Mouse (Mus musculus) embryonic facial prominence, embryonic 10.5 days (tissue): ENCODE measurements around the gene Cmpk1. TPM values are rescaled to one million over a fixed set of nuclear protein-coding genes. Genes with fewer than 3 reads are reported as not detected.

Experiments used
- DNase-seq: peaks from one replicate; pipeline ENCODE4 v3.0.0-alpha.2; 2017; ENCODE audit warnings: low spot score
- H3K27ac ChIP-seq: fragments of 300-500 bp; sonication (generic); replicated peaks from 2 replicates; pipeline ENCODE4 v1.5.1; 2016; ENCODE audit warnings: mild to moderate bottlenecking
- H3K27me3 ChIP-seq: fragments of 300-500 bp; sonication (generic); replicated peaks from 2 replicates; pipeline ENCODE4 v1.6.1; 2016; ENCODE audit warnings: low read depth, mild to moderate bottlenecking; ENCODE audit not compliant: poor library complexity, severe bottlenecking
- H3K36me3 ChIP-seq: fragments of 300-500 bp; sonication (generic); replicated peaks from 2 replicates; pipeline ENCODE4 v1.6.1; 2016; ENCODE audit warnings: mild to moderate bottlenecking, moderate library complexity
- H3K4me1 ChIP-seq: fragments of 300-500 bp; sonication (generic); 2 replicates; pipeline ENCODE4 v1.6.1; 2016
- H3K4me3 ChIP-seq: fragments of 300-500 bp; sonication (generic); 2 replicates; pipeline ENCODE4 v1.5.1; 2016; ENCODE audit warnings: mild to moderate bottlenecking, moderate library complexity
- H3K9me3 ChIP-seq: fragments of 300-500 bp; sonication (generic); 2 replicates; pipeline ENCODE4 v1.6.1; 2016; ENCODE audit warnings: mild to moderate bottlenecking
- WGBS: fragments of 180-500 bp; shearing (Covaris S2); methylation state at CpG from one replicate; pipeline ENCODE4 v1.1.7; 2016; 5-methylcytosine and 5-hydroxymethylcytosine counted together
- polyA plus RNA-seq: library from polyadenylated mRNA; unstranded; fragments of >200 nt; fragmentation: Nextera tagmentation; extraction: Ambion mirVana; gene quantifications from 2 replicates; pipeline ENCODE4 v1.2.1, GENCODE M21; 2016

The Cmpk1 gene
- 71.8 and 77.6 TPM in 2 replicates for polyA plus RNA-seq

- WGBS, result under 1% methylated on average over 93 of the region's 93 CpGs
- Histone ChIP-seq H3K9me3 (no peaks in the 10 kb centered on the region), H3K36me3 (no peaks in the 10 kb centered on the region; the same call in 1 of the 2 replicates), H3K4me3 (peak within 1 kb of the TSS; percentile 79), H3K27ac (peak within 1 kb of the TSS; percentile 95), H3K4me1 (peaks cover 23% of the 10 kb centered on the region), H3K27me3 (no peaks in the 10 kb centered on the region)
- DNase-seq, result peak; percentile 89
Observed at GRCm38 (mm10) chr4:114986591-114987432, at the start of gene Cmpk1. TSS of gene Cmpk1 (minus strand) at chr4:114987241.

GRCm38 (mm10) chr4:115035043-115035442, 48.0 kb upstream of the Cmpk1 start:
- Histone ChIP-seq H3K9me3 (no peaks in the 10 kb centered on the region), H3K27ac (no peak overlapping the region), H3K27me3 (no peaks in the 10 kb centered on the region), H3K4me3 (no peak overlapping the region), H3K36me3 (peaks cover 87% of the 10 kb centered on the region), H3K4me1 (no peaks in the 10 kb centered on the region)
- DNase-seq, result no peak
- WGBS, result 81% methylated on average over 6 of the region's 6 CpGs

GRCm38 (mm10) chr4:115019997-115020396, 33.0 kb upstream of the Cmpk1 start:
- Histone ChIP-seq H3K36me3 (peaks cover 95% of the 10 kb centered on the region), H3K27ac (no peak overlapping the region)

GRCm38 (mm10) chr4:115014276-115014675, 27.2 kb upstream of the Cmpk1 start:
- DNase-seq, result no peak
- H3K4me3 ChIP-seq, result no peak overlapping the region
- no peak overlapping the region for H3K27ac ChIP-seq
- H3K27me3 ChIP-seq, result no peaks in the 10 kb centered on the region
- H3K4me1 ChIP-seq, result no peaks in the 10 kb centered on the region
- H3K36me3 ChIP-seq, result peaks cover 99% of the 10 kb centered on the region
- no peaks in the 10 kb centered on the region for H3K9me3 ChIP-seq
- WGBS, result 87% methylated on average over 3 of the region's 3 CpGs

More at GRCm38 (mm10) chr4:115019997-115020396, 33.0 kb upstream of the Cmpk1 start:
- no peaks in the 10 kb centered on the region for H3K27me3 ChIP-seq
- H3K4me3 ChIP-seq, result no peak overlapping the region
- H3K9me3 ChIP-seq, result no peaks in the 10 kb centered on the region
- no peak for DNase-seq
- 92% methylated on average over 3 of the region's 3 CpGs for WGBS
- H3K4me1 ChIP-seq, result no peaks in the 10 kb centered on the region

GRCm38 (mm10) chr4:115000429-115000795, 13.4 kb upstream of the Cmpk1 start:
- Histone ChIP-seq H3K27me3 (no peaks in the 10 kb centered on the region), H3K27ac (peak overlapping the region; percentile 93), H3K4me1 (peaks cover 18% of the 10 kb centered on the region), H3K9me3 (no peaks in the 10 kb centered on the region), H3K36me3 (peaks cover 28% of the 10 kb centered on the region), H3K4me3 (peak overlapping the region; percentile 75)
- DNase-seq, result peak; percentile 36
- 1% methylated on average over 8 of the region's 8 CpGs for WGBS

- H3K27ac ChIP-seq, result peak within 1 kb of the TSS; percentile 93
- under 1% methylated on average over 52 of the region's 52 CpGs for WGBS
- peak within 1 kb of the TSS; percentile 75 for H3K4me3 ChIP-seq
- peaks cover 18% of the 10 kb centered on the region for H3K4me1 ChIP-seq
- H3K36me3 ChIP-seq, result peaks cover 23% of the 10 kb centered on the region
- no peaks in the 10 kb centered on the region for H3K9me3 ChIP-seq
- peaks cover 3% of the 10 kb centered on the region; the same call in 1 of the 2 replicates for H3K27me3 ChIP-seq
- peak; percentile 99 for DNase-seq
Observed at GRCm38 (mm10) chr4:114999773-115000428, 12.9 kb upstream of the Cmpk1 start, which contains the start of gene Stil. TSS of gene Stil (plus strand) at chr4:115000159.

GRCm38 (mm10) chr4:114999445-114999772, 12.4 kb upstream of the Cmpk1 start:
- Histone ChIP-seq H3K9me3 (no peaks in the 10 kb centered on the region), H3K27ac (peak overlapping the region; percentile 93), H3K36me3 (peaks cover 18% of the 10 kb centered on the region), H3K4me3 (peak overlapping the region; percentile 75), H3K27me3 (peaks cover 4% of the 10 kb centered on the region; the same call in 1 of the 2 replicates), H3K4me1 (peaks cover 18% of the 10 kb centered on the region)
- WGBS, result 9% methylated on average over 9 of the region's 9 CpGs
- DNase-seq, result no peak

- Histone ChIP-seq H3K36me3 (no peaks in the 10 kb centered on the region), H3K27me3 (peaks cover 7% of the 10 kb centered on the region; the same call in 1 of the 2 replicates), H3K27ac (no peak overlapping the region), H3K9me3 (no peaks in the 10 kb centered on the region), H3K4me3 (no peak overlapping the region), H3K4me1 (peaks cover 18% of the 10 kb centered on the region)
- peak; percentile 11 for DNase-seq
- WGBS, result 53% methylated on average over 3 of the region's 3 CpGs
Observed at GRCm38 (mm10) chr4:114997051-114997450, 10.0 kb upstream of the Cmpk1 start.

GRCm38 (mm10) chr4:114994218-114994617, 7.2 kb upstream of the Cmpk1 start:
- H3K9me3 ChIP-seq, result no peaks in the 10 kb centered on the region
- 0 out of 2 replicates have a peak, but pooled peaks cover 1% of the 10 kb centered on the region for H3K4me1 ChIP-seq
- 92% methylated on average over 3 of the region's 3 CpGs for WGBS
- DNase-seq, result no peak
- H3K27ac ChIP-seq, result no peak overlapping the region
- H3K36me3 ChIP-seq, result no peaks in the 10 kb centered on the region
- H3K4me3 ChIP-seq, result no peak overlapping the region
- H3K27me3 ChIP-seq, result peaks cover 7% of the 10 kb centered on the region; the same call in 1 of the 2 replicates

- no peaks in the 10 kb centered on the region; the same call in 1 of the 2 replicates for H3K36me3 ChIP-seq
Observed at GRCm38 (mm10) chr4:114986211-114986590, 840 bp downstream of the Cmpk1 start.

GRCm38 (mm10) chr4:114983020-114983419, 4.0 kb downstream of the Cmpk1 start:
- Histone ChIP-seq H3K4me3 (no peak overlapping the region), H3K27ac (no peak overlapping the region), H3K36me3 (no peaks in the 10 kb centered on the region; the same call in 1 of the 2 replicates), H3K9me3 (no peaks in the 10 kb centered on the region), H3K27me3 (no peaks in the 10 kb centered on the region), H3K4me1 (peaks cover 29% of the 10 kb centered on the region)
- 84% methylated on average over 1 of the region's 1 CpGs for WGBS
- no peak for DNase-seq

More at GRCm38 (mm10) chr4:114986211-114986590, 840 bp downstream of the Cmpk1 start:
- Histone ChIP-seq H3K4me3 (peak overlapping the region; percentile 79), H3K9me3 (no peaks in the 10 kb centered on the region), H3K4me1 (peaks cover 23% of the 10 kb centered on the region), H3K27me3 (no peaks in the 10 kb centered on the region), H3K27ac (peak overlapping the region; percentile 95)
- 4% methylated on average over 8 of the region's 8 CpGs for WGBS
- DNase-seq, result no peak

GRCm38 (mm10) chr4:114982619-114983018, 4.4 kb downstream of the Cmpk1 start:
- H3K4me1 ChIP-seq, result peaks cover 26% of the 10 kb centered on the region
- 88% methylated on average over 1 of the region's 1 CpGs for WGBS
- no peaks in the 10 kb centered on the region; the same call in 1 of the 2 replicates for H3K36me3 ChIP-seq
- H3K4me3 ChIP-seq, result no peak overlapping the region
- no peaks in the 10 kb centered on the region for H3K27me3 ChIP-seq
- DNase-seq, result no peak
- no peak overlapping the region for H3K27ac ChIP-seq
- H3K9me3 ChIP-seq, result no peaks in the 10 kb centered on the region
